Mouse (Mus musculus): ENCODE data around the gene Prrt3. TPM values are rescaled to one million over a fixed set of nuclear protein-coding genes. Genes with fewer than 3 reads are reported as not detected.

Prrt3 gene
- not detected in 2 replicates for polyA plus RNA-seq (2012)

GRCm38 (mm10) chr6:113501388-113502084, at the start of gene Prrt3:
Gene Prrt3, minus strand, starts transcription at chr6:113501931.
- TF ChIP-seq GATA1 (IDR thresholded peaks at IDR 0.05; ENCODE audit: low read length), result no peak

GRCm38 (mm10) chr6:113543906-113544481, 42.3 kb upstream of the Prrt3 start:
- TF ChIP-seq GATA1 (IDR thresholded peaks at IDR 0.05; ENCODE audit: low read length), result no peak

- TF ChIP-seq GATA1 (IDR thresholded peaks at IDR 0.05; ENCODE audit: low read length), result no peak
These were observed 39.9 kb upstream of the Prrt3 start for GRCm38 (mm10) chr6:113541610-113542009.

GRCm38 (mm10) chr6:113534886-113535285, 33.2 kb upstream of the Prrt3 start:
- TF ChIP-seq GATA1 (IDR thresholded peaks at IDR 0.05; ENCODE audit: low read length), result no peak

GRCm38 (mm10) chr6:113531840-113532404, 30.2 kb upstream of the Prrt3 start:
- no peak for TF ChIP-seq GATA1 (IDR thresholded peaks at IDR 0.05; ENCODE audit: low read length)

GRCm38 (mm10) chr6:113530932-113531839, 29.5 kb upstream of the Prrt3 start, which contains the start of the genes Emc3 and Fancd2:
Gene Emc3, minus strand, starts transcription at chr6:113531652.
Gene Fancd2, plus strand, starts transcription at chr6:113531682.
- no peak for TF ChIP-seq GATA1 (IDR thresholded peaks at IDR 0.05; ENCODE audit: low read length)

- TF ChIP-seq GATA1 (IDR thresholded peaks at IDR 0.05; ENCODE audit: low read length), result no peak
These were observed 21.7 kb upstream of the Prrt3 start for GRCm38 (mm10) chr6:113523420-113523819.

GRCm38 (mm10) chr6:113522310-113522709, 20.6 kb upstream of the Prrt3 start:
- no peak for TF ChIP-seq GATA1 (IDR thresholded peaks at IDR 0.05; ENCODE audit: low read length)

- no peak for TF ChIP-seq GATA1 (IDR thresholded peaks at IDR 0.05; ENCODE audit: low read length)
These were observed 15.8 kb upstream of the Prrt3 start for GRCm38 (mm10) chr6:113517434-113518080.

- TF ChIP-seq GATA1 (IDR thresholded peaks at IDR 0.05; ENCODE audit: low read length), result no peak
These were observed 12.9 kb upstream of the Prrt3 start for GRCm38 (mm10) chr6:113514600-113514999.

GRCm38 (mm10) chr6:113513944-113514343, 12.2 kb upstream of the Prrt3 start:
- TF ChIP-seq GATA1 (IDR thresholded peaks at IDR 0.05; ENCODE audit: low read length), result no peak

GRCm38 (mm10) chr6:113508947-113509280, 7.2 kb upstream of the Prrt3 start:
- no peak for TF ChIP-seq GATA1 (IDR thresholded peaks at IDR 0.05; ENCODE audit: low read length)

GRCm38 (mm10) chr6:113508272-113508946, 6.7 kb upstream of the Prrt3 start:
- TF ChIP-seq GATA1 (IDR thresholded peaks at IDR 0.05; ENCODE audit: low read length), result no peak

- no peak for TF ChIP-seq GATA1 (IDR thresholded peaks at IDR 0.05; ENCODE audit: low read length)
These were observed 5.4 kb upstream of the Prrt3 start for GRCm38 (mm10) chr6:113507130-113507529.

- TF ChIP-seq GATA1 (IDR thresholded peaks at IDR 0.05; ENCODE audit: low read length), result no peak
These were observed 4.0 kb upstream of the Prrt3 start for GRCm38 (mm10) chr6:113505689-113506088.
